Mouse (Mus musculus): ENCODE measurements around the gene Edn1. TPM values are rescaled to one million over a fixed set of nuclear protein-coding genes. Genes with fewer than 3 reads are reported as not detected.

Edn1 gene
- total and polyA plus RNA-seq, 3 experiments, result not detected

DNA sequence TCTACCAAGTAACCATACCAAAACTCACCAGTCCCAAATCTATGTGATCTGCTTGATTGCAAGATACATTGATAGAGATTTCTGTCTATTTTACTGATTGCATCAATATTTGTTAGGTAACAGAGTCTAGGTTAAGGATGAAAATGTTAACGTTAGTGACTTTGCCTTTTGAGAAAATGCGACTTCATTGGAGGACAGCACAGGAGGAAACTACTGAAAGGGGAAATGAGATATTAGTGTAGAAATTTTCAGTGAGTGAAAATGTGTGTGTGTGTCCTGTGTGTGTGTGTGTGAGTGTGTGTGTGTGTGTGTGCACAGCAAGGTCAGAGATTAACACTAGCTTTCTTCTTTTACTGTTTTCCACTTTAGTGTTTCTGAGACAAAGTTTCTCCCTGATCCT, 29.8 kb downstream of the Edn1 start:
- Histone ChIP-seq H3K36me3 (ENCODE audit: control insufficient read depth in 1 of 2, insufficient read depth in 2 of 2, low read length in 2 of 2) (no peaks in the 10 kb centered on the region), H3K4me3 (ENCODE audit: control insufficient read depth in 1 of 2, insufficient read depth in 1 of 2, low read depth in 2 of 2, low read length in 2 of 2) (no peak overlapping the region), H3K27me3 (ENCODE audit: control insufficient read depth in 1 of 2, insufficient read depth in 2 of 2, low read length in 2 of 2) (no peaks in the 10 kb centered on the region), H3K27ac (ENCODE audit: control insufficient read depth, low read depth, low read length) (no peak overlapping the region), H3K79me2 (ENCODE audit: control insufficient read depth, insufficient read depth, low read length, poor library complexity) (no peaks in the 10 kb centered on the region), H3K9me3 (replicated peaks; ENCODE audit: insufficient read depth, low read length) (no peaks in the 10 kb centered on the region), H3K4me1 (ENCODE audit: control insufficient read depth in 1 of 2, insufficient read depth in 2 of 2, low read length in 2 of 2) (no peaks in the 10 kb centered on the region), H3K9ac (ENCODE audit: control insufficient read depth, low read depth, low read length, poor library complexity, severe bottlenecking) (no peak overlapping the region)
- no peak for TF ChIP-seq UBTF (IDR thresholded peaks at IDR 0.05; ENCODE audit: borderline replicate concordance, insufficient read depth, low read depth, low read length)
- no peak for TF ChIP-seq POLR2AphosphoS2 (IDR thresholded peaks at IDR 0.05; ENCODE audit: low read length)
- TF ChIP-seq CTCF (IDR thresholded peaks at IDR 0.05 in 2 of 3, conservative IDR thresholded peaks at IDR 0.05 in 1 of 3; ENCODE audit: control insufficient read depth in 1 of 3, insufficient read depth in 1 of 3, low read depth in 2 of 3, low read length in 3 of 3, poor library complexity in 1 of 3, severe bottlenecking in 1 of 3), result no peak
- no peak for TF ChIP-seq JUND (IDR thresholded peaks at IDR 0.05; ENCODE audit: low read depth, low read length)
- no peak for TF ChIP-seq MYB (IDR thresholded peaks at IDR 0.05; ENCODE audit: low read depth, low read length)
- no peak for TF ChIP-seq EP300 (IDR thresholded peaks at IDR 0.05; ENCODE audit: low read depth in 1 of 2, low read length in 2 of 2)
- no peak for TF ChIP-seq POLR2AphosphoS5 (IDR thresholded peaks at IDR 0.05; ENCODE audit: borderline replicate concordance, low read depth, low read length)
- DNase-seq (ENCODE audit: low read depth, low spot score), result no peak

- no peak overlapping the region for H3K9ac ChIP-seq (ENCODE audit: control insufficient read depth, low read depth, low read length, poor library complexity, severe bottlenecking)
- no peaks in the 10 kb centered on the region for H3K9me3 ChIP-seq (replicated peaks; ENCODE audit: insufficient read depth, low read length)
- H3K27ac ChIP-seq (ENCODE audit: control insufficient read depth, low read depth, low read length), result no peak overlapping the region
- H3K4me1 ChIP-seq (ENCODE audit: control insufficient read depth in 1 of 2, insufficient read depth in 2 of 2, low read length in 2 of 2), result no peaks in the 10 kb centered on the region
- no peak for TF ChIP-seq KAT2A (conservative IDR thresholded peaks at IDR 0.05; ENCODE audit: low read depth, low read length)
- no peak for TF ChIP-seq CTCF (IDR thresholded peaks at IDR 0.05 in 2 of 3, conservative IDR thresholded peaks at IDR 0.05 in 1 of 3; ENCODE audit: control insufficient read depth in 1 of 3, insufficient read depth in 1 of 3, low read depth in 2 of 3, low read length in 3 of 3, poor library complexity in 1 of 3, severe bottlenecking in 1 of 3)
- TF ChIP-seq NRF1 (IDR thresholded peaks at IDR 0.05; ENCODE audit: insufficient read depth, low read depth, low read length, poor library complexity, severe bottlenecking), result no peak
- TF ChIP-seq USF1 (IDR thresholded peaks at IDR 0.05; ENCODE audit: low read depth, low read length), result no peak
- TF ChIP-seq POLR2AphosphoS2 (IDR thresholded peaks at IDR 0.05; ENCODE audit: low read length), result no peak
- no peak for TF ChIP-seq GABPA (IDR thresholded peaks at IDR 0.05; ENCODE audit: low read depth, low read length)
- no peak for TF ChIP-seq TBP (IDR thresholded peaks at IDR 0.05; ENCODE audit: low read depth, low read length)
- TF ChIP-seq JUND (IDR thresholded peaks at IDR 0.05; ENCODE audit: low read depth, low read length), result no peak
- TF ChIP-seq POLR2AphosphoS5 (IDR thresholded peaks at IDR 0.05; ENCODE audit: borderline replicate concordance, low read depth, low read length), result no peak
- TF ChIP-seq MAFK (IDR thresholded peaks at IDR 0.05; ENCODE audit: borderline replicate concordance, low read depth, low read length), result no peak
- TF ChIP-seq TAL1 (IDR thresholded peaks at IDR 0.05; ENCODE audit: low read length), result no peak
- H3K79me2 ChIP-seq (ENCODE audit: control insufficient read depth, insufficient read depth, low read length, poor library complexity), result no peaks in the 10 kb centered on the region
- DNase-seq (ENCODE audit: low read depth, low spot score), result no peak
- H3K36me3 ChIP-seq (ENCODE audit: control insufficient read depth in 1 of 2, insufficient read depth in 2 of 2, low read length in 2 of 2), result no peaks in the 10 kb centered on the region
- no peaks in the 10 kb centered on the region for H3K27me3 ChIP-seq (ENCODE audit: control insufficient read depth in 1 of 2, insufficient read depth in 2 of 2, low read length in 2 of 2)
- H3K4me3 ChIP-seq (ENCODE audit: control insufficient read depth in 1 of 2, insufficient read depth in 1 of 2, low read depth in 2 of 2, low read length in 2 of 2), result no peak overlapping the region
Measured at GRCm38 (mm10) chr13:42334981-42335380, 33.7 kb downstream of the Edn1 start.
